Mouse (Mus musculus): ENCODE measurements at regions not wholly inside any gene's neighbourhood (a gene's known extent, or its start where the extent isn't known, plus 50 kb on each side); places are given as distances from the start of the nearest gene placed in this dataset.

DNA sequence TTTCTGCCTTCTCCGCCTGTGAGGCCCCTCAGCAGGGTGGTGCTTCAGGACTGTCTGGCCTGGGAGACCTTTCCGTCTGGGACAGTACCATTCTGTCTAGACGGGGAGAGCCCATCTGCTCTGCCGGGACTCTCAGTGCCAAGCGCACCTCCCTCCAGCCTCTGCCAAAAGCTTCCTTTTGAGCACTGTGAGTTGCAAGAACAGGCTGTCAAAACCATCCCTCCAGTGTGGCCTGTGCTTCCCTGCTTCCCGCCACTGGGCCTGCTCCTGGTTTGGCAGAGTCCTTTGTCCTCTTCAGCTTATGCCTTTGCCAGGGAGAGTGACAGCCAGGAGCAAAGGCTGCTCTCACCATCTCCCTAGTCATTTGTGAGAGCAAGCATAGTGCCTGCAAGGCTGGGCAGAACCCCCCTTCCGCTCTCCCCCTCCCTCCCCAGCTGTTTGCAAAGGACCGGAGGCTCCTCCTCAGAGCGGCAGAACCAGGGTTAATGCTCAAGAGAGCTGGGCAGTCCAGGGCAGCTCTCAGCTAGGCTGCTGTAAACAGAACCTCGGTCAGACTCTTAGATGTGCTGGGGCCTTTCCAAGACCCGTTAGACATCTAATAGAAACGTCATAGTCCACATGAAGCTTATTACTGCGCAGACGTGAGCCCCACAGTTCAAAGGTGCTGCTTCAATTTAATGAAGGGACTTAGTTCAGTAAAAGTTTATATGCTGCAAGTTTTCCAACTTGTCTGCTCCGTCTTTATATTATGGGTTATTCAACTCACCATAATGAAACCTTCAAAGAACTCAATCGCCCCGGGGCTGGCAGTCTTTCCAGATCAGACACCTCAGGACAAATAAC, 247.2 kb downstream of the Irs2 start:
- DNase-seq = peak; percentile 57

DNA sequence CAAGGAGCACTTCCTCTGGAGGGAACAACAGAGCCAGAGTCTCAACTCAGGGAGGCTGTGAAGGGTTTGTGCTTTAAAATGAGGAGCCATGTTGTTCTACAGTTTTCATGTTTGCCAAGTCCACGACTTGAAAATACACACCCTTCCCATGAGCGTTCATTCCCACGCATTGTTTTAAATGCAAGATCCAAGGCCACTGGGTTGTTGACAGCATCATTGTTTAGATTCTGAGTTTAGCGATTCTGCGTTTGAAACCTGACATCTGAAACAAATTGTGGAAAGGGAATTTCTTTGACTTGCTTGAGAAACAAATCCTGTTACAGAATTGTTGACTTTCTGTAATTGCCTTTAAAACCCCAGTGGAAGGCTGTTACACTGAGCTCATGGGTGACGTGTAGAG, 248.0 kb downstream of the Irs2 start:
- DNase-seq = no peak

DNA sequence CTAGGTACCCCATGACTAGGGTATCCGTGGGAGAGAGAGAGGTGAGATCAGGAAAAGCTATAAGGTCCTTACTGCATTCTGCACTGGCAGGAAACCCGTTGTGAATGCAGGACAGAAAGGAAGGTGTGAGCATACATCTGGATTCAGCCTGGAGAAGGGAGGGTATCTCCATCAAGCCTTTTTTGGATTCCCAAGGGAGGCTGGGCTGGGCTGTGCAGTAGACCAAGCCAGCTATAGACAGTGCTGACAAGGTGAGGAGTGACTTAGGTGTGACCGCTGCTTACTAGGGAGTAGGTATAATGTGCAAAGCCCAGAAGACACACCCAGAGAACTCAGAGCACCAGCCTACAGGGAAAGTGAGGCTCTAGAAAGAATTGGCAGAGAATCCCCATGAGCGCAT, 250.1 kb downstream of the Irs2 start:
- DNase-seq = no peak

DNA sequence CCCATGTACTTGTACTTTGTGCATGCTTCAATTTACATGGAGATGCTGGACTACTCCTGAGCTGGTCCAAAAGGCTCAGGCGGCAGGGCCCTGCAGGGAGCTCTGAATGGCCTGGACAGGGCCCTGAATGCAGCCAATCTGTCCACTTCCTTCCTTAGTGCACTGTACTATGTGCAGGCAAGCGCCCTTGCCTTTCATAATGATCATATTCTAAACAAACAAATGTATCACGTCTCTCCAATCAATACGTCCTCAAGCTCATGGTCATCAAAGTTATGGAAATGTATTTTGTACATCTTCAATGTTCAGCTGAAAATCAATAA, 253.3 kb downstream of the Irs2 start:
- no peak for DNase-seq

DNA sequence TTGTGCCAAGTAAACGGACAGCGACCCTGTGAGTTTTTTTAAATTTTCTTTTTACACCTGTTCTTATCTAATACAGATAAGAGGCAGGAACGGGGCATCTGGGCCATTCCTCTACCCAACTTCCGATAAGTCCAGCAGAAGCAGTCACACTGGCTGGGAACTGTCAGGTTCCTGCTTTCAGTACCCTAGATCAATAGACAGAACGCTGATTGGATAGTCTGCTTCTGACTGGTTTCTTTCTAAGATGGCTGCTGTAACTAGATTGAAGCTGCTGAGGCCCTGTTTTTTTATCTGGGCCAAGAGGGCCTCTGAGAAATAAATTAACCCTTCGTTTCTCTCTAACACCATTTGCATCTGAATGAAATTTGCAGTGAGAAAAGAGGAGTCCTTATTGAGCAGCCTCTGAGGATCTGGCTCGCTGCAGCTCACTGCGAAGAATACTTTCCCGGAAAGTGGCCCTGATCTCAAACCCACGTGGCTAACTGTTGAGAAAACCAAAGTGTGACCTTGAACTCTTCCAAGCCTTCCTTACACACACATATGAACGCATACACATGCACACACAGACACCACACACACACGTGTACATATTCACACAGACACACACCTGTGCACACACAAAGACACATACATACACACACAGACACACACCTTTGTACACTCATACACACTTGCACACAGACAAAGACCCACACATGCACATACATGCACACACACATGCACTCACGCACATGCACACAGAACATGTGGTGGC, 253.8 kb downstream of the Irs2 start:
- DNase-seq = no peak

DNA sequence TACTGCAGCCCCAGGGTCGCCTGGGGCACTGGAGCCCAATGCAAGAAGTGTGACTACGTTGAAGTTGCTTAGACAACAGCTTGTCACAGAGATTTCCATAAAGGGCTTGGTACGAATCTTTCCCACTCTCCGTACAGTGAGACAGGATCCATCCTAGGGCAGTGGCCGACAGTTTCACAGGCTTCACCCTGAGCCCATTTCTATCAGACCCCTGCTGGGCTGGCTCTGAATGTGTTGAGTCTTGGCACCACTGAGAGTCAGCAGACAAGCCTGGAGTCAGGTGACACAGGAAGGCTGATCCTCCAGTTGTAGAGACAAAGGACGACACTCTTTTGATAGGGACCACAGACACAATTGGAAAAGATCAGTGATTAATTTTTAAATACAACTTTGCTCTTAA, 255.2 kb downstream of the Irs2 start:
- no peak for DNase-seq

DNA sequence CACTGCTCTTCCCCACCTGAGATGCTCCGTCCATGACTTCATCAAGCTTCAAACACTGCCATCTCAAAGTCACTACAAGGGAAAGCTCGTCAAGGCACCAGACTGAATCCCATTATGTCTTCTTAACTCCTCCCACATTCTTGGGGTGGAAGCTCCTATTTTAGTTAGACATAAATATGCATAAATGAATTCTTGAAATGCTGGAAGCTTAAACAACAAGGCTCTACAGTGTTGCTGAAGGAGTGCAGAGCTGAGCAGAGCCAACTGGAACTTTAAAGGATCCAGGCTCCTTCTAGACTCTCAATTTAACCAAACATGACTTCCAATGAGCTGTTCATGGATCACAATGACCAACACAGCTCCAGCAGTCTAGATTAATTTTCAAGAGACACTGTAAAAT, 261.1 kb downstream of the Irs2 start:
- no peak for DNase-seq

DNA sequence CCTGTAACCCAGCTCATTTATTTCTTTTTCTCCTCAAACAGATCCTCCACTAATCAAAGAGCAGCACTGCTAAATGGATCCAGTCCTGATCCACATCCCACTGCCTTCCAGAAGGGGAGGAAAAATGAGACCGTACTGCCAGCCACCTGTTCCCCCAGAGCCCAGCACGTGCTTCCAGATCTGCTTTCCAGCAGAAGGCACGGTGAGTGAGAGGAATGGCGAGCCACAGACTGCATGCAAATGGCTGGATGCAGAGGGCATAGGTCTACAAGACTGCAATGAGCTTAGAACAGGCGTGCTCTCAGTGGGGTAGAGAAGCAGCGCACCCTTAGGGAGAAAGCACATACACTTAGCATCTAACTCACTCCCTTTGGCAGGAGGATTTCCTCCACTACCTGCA, 265.0 kb downstream of the Irs2 start:
- DNase-seq = no peak

DNA sequence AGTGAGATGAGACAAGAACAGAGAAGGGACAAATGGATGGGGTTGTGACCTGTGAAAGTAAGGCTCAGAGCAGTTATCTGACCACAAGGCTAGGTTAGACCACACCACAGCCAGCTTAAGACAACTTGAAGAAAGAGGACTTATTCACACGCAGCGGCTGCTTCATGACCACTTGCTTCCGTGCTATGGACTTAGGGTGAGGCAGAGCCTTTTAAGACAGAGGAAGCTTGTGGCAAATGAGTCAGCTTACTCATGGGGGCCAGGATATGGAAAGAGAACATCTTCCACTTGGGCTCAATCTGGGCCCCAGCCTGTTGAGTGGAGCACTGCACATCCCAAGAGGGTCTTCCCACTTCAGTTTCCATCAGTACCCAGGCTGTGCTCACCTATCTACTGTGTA, 267.4 kb downstream of the Irs2 start:
- DNase-seq = no peak

DNA sequence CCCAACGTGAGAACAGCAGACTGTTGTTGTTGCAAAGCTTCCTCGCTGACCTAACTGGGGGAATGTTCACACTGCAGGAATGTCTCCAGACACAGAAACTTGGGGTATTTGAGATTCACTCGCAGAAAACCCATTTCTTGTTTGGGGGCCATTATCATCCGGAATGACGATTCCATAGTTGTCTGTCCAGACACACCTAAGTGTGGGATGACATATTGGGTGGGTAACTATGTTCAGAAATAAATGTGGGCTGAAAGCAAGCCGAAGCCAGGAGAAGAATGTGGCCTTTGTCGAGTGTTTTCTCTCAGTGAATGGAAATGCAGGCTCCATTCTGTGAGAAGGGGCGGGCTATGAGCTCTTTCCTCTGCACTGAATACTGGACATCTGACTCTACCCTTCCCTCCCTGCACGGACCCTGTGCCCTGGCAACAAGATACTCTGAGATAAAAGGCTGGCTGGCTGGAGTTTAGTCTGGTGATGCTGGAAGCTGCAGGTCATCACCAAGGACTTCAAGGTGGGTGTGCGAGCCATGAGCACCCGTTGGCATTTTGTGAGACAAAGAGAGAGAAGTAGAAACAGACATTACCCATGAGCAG, 269.7 kb downstream of the Irs2 start:
- no peak for DNase-seq

DNA sequence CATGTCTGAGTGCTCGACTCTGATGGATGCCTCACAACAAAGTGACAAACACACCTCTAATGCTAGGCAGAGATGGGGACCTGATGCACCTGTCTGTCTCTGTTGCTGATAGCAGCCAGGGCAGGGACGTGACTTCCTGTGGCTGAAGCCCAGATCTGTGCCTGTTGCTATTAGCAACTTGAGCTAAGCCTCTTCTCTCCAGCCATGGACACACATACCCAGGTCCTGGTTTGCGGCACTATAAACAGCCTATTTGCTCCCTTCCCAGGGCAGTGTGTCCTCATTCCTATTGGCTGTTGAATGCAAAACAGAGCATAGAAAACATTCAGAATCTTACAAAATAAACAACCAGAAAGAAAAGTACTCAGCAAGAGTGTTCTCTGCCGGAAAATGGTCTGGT, 273.5 kb downstream of the Irs2 start:
- DNase-seq = no peak

DNA sequence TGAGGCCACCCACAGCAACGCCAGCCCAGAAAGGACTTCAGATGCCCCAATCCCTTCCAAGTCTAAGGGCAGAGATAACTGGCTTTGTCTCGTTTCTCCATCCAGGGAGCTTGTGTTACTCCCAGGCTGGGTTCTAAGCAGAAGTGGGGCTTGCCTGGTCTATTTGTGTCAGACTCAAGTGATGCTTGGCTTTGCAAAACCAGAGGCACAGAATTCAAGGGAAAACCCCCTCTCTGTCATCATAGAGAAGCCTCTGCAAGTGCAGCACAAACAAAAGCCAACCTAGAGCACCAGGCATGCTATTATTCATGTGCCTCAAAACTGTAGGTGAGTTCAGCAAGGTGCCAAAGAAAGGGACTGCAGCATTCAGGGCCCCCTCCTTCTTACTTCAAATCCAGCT, 284.9 kb downstream of the Irs2 start:
- DNase-seq = no peak

DNA sequence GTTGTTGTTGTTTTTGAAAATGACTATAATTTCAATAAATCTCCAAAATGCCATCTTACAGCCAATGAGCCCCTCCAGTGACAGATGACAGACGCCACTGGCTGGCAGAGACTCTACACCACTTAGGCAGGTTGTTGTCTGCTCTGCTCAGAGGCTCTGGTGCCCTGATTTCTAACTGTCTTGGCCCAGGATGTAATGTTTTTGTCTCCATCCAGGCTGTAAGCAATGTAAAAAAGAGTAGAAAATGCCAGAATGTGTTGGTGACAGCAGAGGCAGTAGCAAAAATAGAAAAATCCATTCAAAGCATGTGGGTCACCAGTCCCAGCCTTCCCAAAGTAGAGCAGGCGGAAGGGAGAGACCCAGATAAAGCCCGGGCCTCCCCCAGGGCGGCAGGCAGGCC, 285.5 kb downstream of the Irs2 start:
- DNase-seq = peak; percentile 22

DNA sequence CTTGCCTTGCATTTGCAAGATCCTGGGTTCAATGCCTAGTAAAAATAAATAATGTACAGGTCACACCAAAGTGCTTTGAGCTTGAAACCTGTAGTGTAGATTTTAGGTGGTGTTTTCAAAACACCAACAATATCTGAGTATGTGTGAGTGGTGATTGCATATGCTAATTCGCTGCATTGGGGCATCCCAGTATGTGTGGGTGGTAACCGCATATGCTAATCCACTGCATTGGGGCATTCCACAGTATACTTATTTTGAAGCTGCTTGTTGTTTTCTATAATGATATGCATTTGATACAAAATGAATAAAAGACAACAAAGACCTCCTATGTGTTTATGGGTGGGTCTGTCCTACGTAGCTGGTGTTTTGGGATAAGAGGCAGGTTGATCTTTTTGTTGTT, 285.9 kb downstream of the Irs2 start:
- no peak for DNase-seq

DNA sequence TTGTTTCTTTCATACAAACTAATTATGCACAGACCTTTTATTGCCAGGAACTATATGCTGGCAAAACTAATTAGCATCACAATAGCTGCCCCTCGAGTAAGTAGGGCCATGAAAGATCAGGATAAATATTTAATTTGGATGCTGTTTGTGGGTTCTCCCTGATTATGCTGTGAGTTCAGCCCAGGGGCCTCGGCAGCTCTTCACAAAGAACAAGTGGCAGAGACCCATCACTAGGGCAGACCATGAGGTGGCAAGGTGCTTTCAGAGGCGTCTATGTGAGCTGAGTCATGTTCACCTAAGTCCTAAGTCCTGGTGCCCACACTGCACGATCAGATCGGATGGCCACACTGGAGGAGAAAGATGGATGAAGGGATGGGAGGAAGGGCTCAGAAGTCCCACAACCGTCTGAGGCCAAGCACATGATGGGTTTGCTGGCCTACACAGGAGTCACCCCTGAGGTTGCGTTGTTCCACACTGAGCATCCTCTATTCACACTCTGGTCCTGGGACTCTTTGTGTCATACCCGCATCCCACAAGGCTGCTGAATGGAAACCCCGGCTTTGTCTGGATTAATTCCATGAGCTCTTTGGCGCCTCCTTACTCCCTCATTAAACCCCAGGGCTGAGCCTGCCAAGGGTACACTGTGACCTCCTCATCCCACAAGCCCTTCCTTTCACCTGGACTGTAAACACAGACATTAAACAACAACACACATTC, 287.0 kb downstream of the Irs2 start:
- no peak for DNase-seq

DNA sequence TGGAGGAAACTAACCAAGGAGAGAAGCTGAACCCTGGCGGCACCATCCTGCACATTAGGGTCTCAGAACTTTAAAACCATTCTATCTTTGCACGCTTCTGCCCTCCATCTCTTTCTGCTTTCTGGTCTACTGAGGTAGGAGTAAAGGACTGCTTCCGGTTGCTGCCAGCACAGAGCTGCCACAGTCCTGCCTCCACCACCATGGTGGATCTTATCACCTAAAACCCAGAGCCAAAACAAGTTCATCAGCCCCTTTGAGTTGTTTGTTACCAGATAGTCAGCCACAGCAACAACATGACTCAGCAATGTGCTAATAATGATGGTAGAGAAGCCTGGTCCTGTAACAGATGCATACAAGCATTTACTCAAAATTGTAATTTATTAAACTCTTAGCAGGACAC, 287.9 kb downstream of the Irs2 start:
- no peak for DNase-seq

DNA sequence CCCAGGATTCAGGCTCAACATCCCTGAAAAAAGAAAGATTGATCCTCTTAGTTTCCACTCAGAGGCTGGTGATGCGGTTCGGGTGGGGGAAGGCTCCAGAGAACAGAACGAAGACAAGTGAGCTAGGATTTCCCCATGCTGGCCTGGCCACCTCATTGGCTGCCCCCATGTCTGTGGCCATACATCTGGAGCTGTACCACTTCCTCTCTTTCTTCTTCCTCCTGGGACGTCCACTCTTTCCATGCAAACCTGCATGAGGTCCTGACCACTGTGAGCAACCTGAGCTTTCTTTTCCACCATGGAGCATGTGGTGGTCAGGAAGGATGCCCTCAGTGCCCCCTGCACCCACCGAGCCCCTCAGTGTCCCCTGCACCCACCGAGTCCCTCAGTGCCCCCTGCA, 288.8 kb downstream of the Irs2 start:
- DNase-seq = no peak

DNA sequence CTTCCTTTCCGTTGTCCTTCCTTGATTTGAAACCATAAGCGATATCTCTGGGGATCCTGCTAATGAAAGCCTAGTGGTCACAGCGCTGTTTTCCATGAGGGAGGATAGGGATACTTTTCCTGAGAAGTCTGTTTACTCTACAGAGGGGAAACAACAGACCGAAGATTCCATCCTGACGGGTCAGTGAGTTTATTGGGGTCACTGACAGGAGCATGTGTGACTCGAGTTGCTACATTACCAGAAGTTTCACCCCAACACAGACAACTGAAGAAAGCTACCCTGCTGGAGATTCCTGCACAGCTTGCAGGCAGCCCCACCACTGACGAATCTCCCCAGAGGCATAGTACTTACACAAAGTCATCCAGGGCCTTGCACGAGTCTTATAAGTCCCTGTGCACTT, 291.0 kb downstream of the Irs2 start:
- no peak for DNase-seq

DNA sequence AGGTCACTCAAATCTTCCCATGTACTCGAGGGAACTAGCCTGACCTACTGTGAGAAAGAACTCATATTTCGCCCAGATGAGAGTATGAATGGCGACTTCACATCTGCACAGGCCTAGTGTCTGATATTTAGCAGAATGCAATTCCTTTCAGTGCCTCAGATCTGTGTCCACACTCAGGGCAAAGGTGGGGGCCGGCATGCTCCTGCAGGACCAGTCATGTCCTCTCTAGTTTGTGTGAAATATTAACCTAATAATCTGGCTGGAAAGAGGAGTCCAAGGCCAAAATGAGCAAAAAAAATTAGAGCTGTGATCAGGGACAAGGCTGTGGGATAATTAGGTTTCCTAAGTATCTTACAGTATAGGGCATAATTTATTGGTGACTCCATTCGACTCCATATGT, 292.1 kb downstream of the Irs2 start:
- no peak for DNase-seq

DNA sequence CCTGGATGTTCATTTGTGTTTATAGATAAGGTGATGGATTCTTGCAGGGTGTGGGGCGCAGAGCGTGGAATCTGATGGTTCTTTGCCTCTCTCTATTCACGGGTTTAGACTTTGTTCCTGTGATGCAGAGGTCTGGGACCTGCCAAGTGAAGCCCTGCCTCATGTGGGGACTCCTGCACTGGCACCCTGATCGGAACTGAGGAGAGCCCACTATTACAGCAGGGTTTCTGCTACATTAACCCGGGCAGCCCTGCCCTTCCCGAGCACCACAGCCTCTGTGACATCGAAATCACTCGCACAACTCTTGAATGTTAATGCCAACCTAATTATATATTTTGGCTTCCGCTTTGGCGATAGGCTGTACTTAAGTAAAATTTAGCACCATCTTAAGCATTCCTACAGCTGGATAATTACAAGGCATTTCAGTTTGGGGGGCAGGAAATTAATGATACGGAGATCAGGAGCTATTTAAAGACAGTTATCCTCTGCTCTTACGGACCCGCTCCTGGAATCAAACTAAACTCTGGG, 294.7 kb downstream of the Irs2 start:
- no peak for DNase-seq

DNA sequence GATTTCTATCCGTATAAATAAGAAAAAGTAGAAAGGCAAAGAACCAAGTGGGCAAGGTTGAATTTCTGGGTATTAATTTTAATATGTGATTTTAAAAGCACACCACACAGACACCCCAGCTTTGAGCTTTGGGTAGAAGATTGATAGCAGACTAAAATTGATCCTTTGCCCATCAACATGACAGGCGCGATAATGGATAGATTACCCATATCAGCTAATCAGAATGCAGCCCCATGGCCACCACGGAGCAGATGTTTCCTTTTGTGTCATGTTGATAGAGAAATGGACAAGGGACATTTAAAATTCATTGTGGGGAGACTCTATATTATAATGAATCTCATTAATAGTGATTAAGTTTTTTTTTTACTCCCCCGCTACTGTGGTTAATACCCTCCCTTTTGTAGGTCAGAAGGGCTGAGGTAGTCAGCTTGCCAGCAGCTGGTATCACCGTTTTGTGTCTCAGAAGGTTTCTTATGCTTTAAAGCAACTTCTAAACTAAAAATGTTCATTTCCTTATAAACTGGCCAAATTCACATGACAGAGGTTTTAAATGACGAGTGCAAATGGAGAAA, 296.1 kb downstream of the Irs2 start:
- DNase-seq = no peak

DNA sequence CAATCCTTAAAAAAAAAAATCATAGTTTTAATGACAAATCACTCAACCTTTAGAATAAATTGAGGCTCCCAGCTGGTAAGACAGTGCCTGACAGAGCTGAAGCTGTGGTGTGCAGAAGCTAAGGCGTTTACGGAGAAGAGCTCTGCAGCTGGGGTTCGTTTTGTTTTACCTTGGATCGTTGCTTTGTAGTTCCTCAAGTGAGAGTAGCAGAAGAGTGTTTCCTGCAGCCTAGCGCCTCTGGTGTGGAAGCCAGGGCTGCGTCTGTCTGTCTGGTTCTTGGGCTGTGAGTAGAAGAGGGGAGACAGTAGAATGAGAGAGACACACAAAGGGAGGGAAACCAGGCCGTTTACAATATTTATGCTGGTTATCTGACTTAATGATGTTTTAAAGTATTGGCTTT, 296.8 kb downstream of the Irs2 start:
- no peak for DNase-seq

DNA sequence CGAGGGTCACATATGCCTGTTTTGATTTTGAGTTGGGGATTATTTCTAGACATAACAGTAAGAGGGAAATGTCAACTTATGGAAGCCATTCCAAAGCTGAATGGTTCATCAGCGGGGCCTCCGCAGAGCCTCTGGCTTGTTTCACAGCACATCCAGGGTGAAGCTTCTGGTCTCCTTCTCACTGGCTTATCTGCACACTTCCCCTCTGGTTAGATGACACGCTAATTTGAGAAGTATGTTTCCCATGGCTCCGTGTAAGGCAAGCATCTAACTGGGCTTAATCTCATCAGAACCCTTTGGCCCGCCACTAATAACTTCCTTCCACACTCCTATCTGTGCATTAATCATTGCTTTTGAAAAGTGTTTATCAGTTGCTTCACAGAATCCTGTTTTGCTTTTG, 299.7 kb downstream of the Irs2 start:
- DNase-seq = no peak
